Mouse (Mus musculus): Measurements from ENCODE around the gene C5ar1. TPM values are rescaled to one million over a fixed set of nuclear protein-coding genes. Genes with fewer than 3 reads are reported as not detected.

Gene C5ar1
- total and polyA plus RNA-seq, 3 experiments: not detected

GRCm38 (mm10) chr7:16284001-16284400, 24.7 kb upstream of the C5ar1 start:
- H3K79me2 ChIP-seq (ENCODE audit: control insufficient read depth, insufficient read depth, low read length, poor library complexity): peaks cover 12% of the 10 kb centered on the region
- H3K4me3 ChIP-seq (ENCODE audit: control insufficient read depth in 1 of 2, insufficient read depth in 1 of 2, low read depth in 2 of 2, low read length in 2 of 2): no peak overlapping the region
- H3K9ac ChIP-seq (ENCODE audit: control insufficient read depth, low read depth, low read length, poor library complexity, severe bottlenecking): no peak overlapping the region
- no peaks in the 10 kb centered on the region for H3K27me3 ChIP-seq (ENCODE audit: control insufficient read depth in 1 of 2, insufficient read depth in 2 of 2, low read length in 2 of 2)
- H3K9me3 ChIP-seq (replicated peaks; ENCODE audit: insufficient read depth, low read length): no peaks in the 10 kb centered on the region
- no peak for DNase-seq (ENCODE audit: low read depth, low spot score)
- no peak overlapping the region for H3K27ac ChIP-seq (ENCODE audit: control insufficient read depth, low read depth, low read length)
- TF ChIP-seq TBP (IDR thresholded peaks at IDR 0.05; ENCODE audit: low read depth, low read length): no peak
- TF ChIP-seq HCFC1 (IDR thresholded peaks at IDR 0.05; ENCODE audit: low read depth, low read length): no peak
- no peak for TF ChIP-seq MEF2A (IDR thresholded peaks at IDR 0.05; ENCODE audit: extremely low read depth, insufficient replicate concordance, low read depth, low read length, poor library complexity, severe bottlenecking)
- no peak for TF ChIP-seq ZKSCAN1 (IDR thresholded peaks at IDR 0.05; ENCODE audit: low read depth, low read length)
- no peak for TF ChIP-seq MYC (IDR thresholded peaks at IDR 0.05; ENCODE audit: low read depth, low read length)
- no peak for TF ChIP-seq CHD2 (IDR thresholded peaks at IDR 0.05; ENCODE audit: low read length)
- no peak for TF ChIP-seq CHD1 (IDR thresholded peaks at IDR 0.05; ENCODE audit: low read depth, low read length)
- no peak for TF ChIP-seq SMC3 (IDR thresholded peaks at IDR 0.05; ENCODE audit: low read depth, low read length)
- no peak for TF ChIP-seq USF2 (IDR thresholded peaks at IDR 0.05; ENCODE audit: borderline replicate concordance in 1 of 2, insufficient read depth in 1 of 2, low read depth in 1 of 2, low read length in 2 of 2)
- no peak for TF ChIP-seq POLR2A (IDR thresholded peaks at IDR 0.05; ENCODE audit: control insufficient read depth in 1 of 2, insufficient read depth in 1 of 2, low read depth in 1 of 2, low read length in 2 of 2, poor library complexity in 1 of 2)
- TF ChIP-seq GABPA (IDR thresholded peaks at IDR 0.05; ENCODE audit: low read depth, low read length): no peak
- no peak for TF ChIP-seq ZNF384 (IDR thresholded peaks at IDR 0.05; ENCODE audit: low read depth, low read length)
- TF ChIP-seq MYB (IDR thresholded peaks at IDR 0.05; ENCODE audit: low read depth, low read length): no peak
- no peak for TF ChIP-seq NRF1 (IDR thresholded peaks at IDR 0.05; ENCODE audit: insufficient read depth, low read depth, low read length, poor library complexity, severe bottlenecking)
- no peak for TF ChIP-seq KAT2A (conservative IDR thresholded peaks at IDR 0.05; ENCODE audit: low read depth, low read length)
- no peak for TF ChIP-seq NELFE (IDR thresholded peaks at IDR 0.05; ENCODE audit: low read depth, low read length)
- TF ChIP-seq POLR2AphosphoS5 (IDR thresholded peaks at IDR 0.05; ENCODE audit: borderline replicate concordance, low read depth, low read length): no peak
- TF ChIP-seq E2F4 (IDR thresholded peaks at IDR 0.05; ENCODE audit: borderline replicate concordance, low read depth, low read length): no peak
- peaks cover 0 to 6% of the 10 kb centered on the region in 2 experiments; a peak in 3 of 4 replicates for H3K36me3 ChIP-seq (ENCODE audit: control insufficient read depth in 1 of 2, insufficient read depth in 2 of 2, low read length in 2 of 2)
- peaks cover 0 to 12% of the 10 kb centered on the region in 2 experiments; a peak in 2 of 4 replicates for H3K4me1 ChIP-seq (ENCODE audit: control insufficient read depth in 1 of 2, insufficient read depth in 2 of 2, low read length in 2 of 2)

- H3K36me3 ChIP-seq (ENCODE audit: control insufficient read depth in 1 of 2, insufficient read depth in 2 of 2, low read length in 2 of 2): peaks cover 0 to 6% of the 10 kb centered on the region in 2 experiments; a peak in 3 of 4 replicates
Observed at GRCm38 (mm10) chr7:16282334-16282733, 23.0 kb upstream of the C5ar1 start.

More at GRCm38 (mm10) chr7:16282334-16282733, 23.0 kb upstream of the C5ar1 start:
- Histone ChIP-seq H3K79me2 (ENCODE audit: control insufficient read depth, insufficient read depth, low read length, poor library complexity) (peaks cover 12% of the 10 kb centered on the region), H3K27ac (ENCODE audit: control insufficient read depth, low read depth, low read length) (no peak overlapping the region), H3K4me3 (ENCODE audit: control insufficient read depth in 1 of 2, insufficient read depth in 1 of 2, low read depth in 2 of 2, low read length in 2 of 2) (no peak overlapping the region), H3K27me3 (ENCODE audit: control insufficient read depth in 1 of 2, insufficient read depth in 2 of 2, low read length in 2 of 2) (no peaks in the 10 kb centered on the region), H3K9ac (ENCODE audit: control insufficient read depth, low read depth, low read length, poor library complexity, severe bottlenecking) (no peak overlapping the region), H3K4me1 (ENCODE audit: control insufficient read depth in 1 of 2, insufficient read depth in 2 of 2, low read length in 2 of 2) (peaks cover 0 to 12% of the 10 kb centered on the region in 2 experiments; a peak in 2 of 4 replicates), H3K9me3 (replicated peaks; ENCODE audit: insufficient read depth, low read length) (no peaks in the 10 kb centered on the region)
- TF ChIP-seq POLR2AphosphoS5 (IDR thresholded peaks at IDR 0.05; ENCODE audit: borderline replicate concordance, low read depth, low read length) (no peak), TAL1 (IDR thresholded peaks at IDR 0.05; ENCODE audit: low read length) (no peak), MAX (IDR thresholded peaks at IDR 0.05; ENCODE audit: low read length) (no peak), CHD2 (IDR thresholded peaks at IDR 0.05; ENCODE audit: low read length) (no peak), E2F4 (IDR thresholded peaks at IDR 0.05; ENCODE audit: borderline replicate concordance, low read depth, low read length) (no peak), SMC3 (IDR thresholded peaks at IDR 0.05; ENCODE audit: low read depth, low read length) (no peak), MXI1 (IDR thresholded peaks at IDR 0.05; ENCODE audit: low read depth, low read length) (no peak)
- DNase-seq (ENCODE audit: low read depth, low spot score): no peak
